In the genomic region with DNA sequence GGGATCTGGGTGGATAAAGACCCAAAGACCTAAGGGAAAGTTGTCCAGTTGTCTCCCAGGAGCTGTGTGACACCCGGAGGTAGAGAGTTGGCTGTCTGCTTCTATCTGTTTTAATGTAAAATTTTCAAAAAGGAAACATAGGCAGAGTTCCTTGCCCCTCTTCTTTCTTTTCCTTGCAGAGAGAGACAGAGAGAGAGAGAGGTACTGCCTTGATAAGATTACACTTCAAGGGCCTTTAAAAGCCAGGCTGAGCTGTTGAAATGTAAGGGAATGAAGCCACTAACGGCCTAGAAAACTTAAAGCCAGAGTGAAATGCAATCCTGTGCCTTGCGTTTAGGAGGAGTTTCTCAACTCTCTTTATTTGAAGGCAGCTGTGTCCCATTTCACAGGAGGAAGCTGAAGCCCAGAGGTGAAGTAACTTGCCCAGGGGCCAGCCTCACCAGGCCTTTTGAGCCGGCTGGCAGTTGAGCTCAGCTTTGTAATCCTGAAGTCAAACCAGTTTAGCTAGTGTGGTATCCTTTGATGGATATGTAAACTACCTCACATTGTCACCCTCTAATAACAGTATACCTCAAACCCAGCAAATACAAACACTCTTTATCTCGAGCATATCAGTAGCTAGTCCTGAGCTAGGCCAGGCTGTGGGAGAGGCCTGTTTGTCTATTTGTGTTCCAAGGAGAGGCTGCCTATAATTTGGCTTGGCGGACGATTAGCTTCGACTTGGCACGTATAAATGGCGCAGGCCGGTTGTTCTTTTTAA, we compare ENCODE assay signal across 9 mouse cellular contexts. TPM values are rescaled to one million over a fixed set of nuclear protein-coding genes. Genes with fewer than 3 reads are reported as not detected.
A peak's percentile ranks its signal among the peaks of the same experiment; 100 is the strongest.
DNase-seq lines count a peak whose midpoint lies in the region; ATAC-seq and TF ChIP-seq lines count a peak whose summit lies in the region.
"Had no signal": no experiment of that assay in that cellular context is flagged by ENCODE, and none has a peak within 500 bp of the region (broad histone marks: within the 10 kb centered on the region; RNA-seq: fewer than 3 reads in every experiment).

No protein-coding gene starts in this region.

- no peak for TF ChIP-seq CTCF in heart, adult 2 months (IDR thresholded peaks at IDR 0.05)

- peaks cover 82% of the 10 kb centered on the region for H3K4me1 ChIP-seq in heart, embryonic 10.5 days
- H3K4me1 ChIP-seq in heart, adult 2 months (ENCODE audit: control insufficient read depth, insufficient read depth, low read length), result peaks cover 6% of the 10 kb centered on the region
- peaks cover 66% of the 10 kb centered on the region for H3K4me1 ChIP-seq in forebrain, embryonic 14.5 days (ENCODE audit: control insufficient read depth, insufficient read depth, low read length)
- H3K4me1 ChIP-seq in liver, embryonic 13.5 days (replicated peaks), result peaks cover 99% of the 10 kb centered on the region

- peak overlapping the region; percentile 91 for H3K4me2 ChIP-seq in forebrain, embryonic 14.5 days (ENCODE audit: low read length)
- 0 out of 2 replicates have a peak overlapping the region, but pooled peaks have one; percentile 8 for H3K4me2 ChIP-seq in liver, embryonic 13.5 days

- no peak for TF ChIP-seq EP300 in heart, adult 2 months (IDR thresholded peaks at IDR 0.05; ENCODE audit: insufficient read depth, low read depth, low read length)

- H3K9me3 ChIP-seq in heart, embryonic 10.5 days, result no peaks in the 10 kb centered on the region
- no peaks in the 10 kb centered on the region for H3K9me3 ChIP-seq in forebrain, embryonic 14.5 days (replicated peaks; ENCODE audit: control insufficient read depth, low read length)
- no peaks in the 10 kb centered on the region for H3K9me3 ChIP-seq in liver, embryonic 13.5 days (replicated peaks)

- TF ChIP-seq POLR2A in heart, adult 2 months (IDR thresholded peaks at IDR 0.05; ENCODE audit: insufficient read depth, low read depth, low read length), result no peak

- no peaks in the 10 kb centered on the region for H3K79me2 ChIP-seq in heart, adult 2 months (replicated peaks; ENCODE audit: control insufficient read depth, insufficient read depth, low read length)

- no peak overlapping the region for H3K27ac ChIP-seq in heart, embryonic 10.5 days
- H3K27ac ChIP-seq in heart, adult 2 months, result no peak overlapping the region
- no peak overlapping the region for H3K27ac ChIP-seq in forebrain, embryonic 14.5 days (ENCODE audit: low read depth, low read length)
- H3K27ac ChIP-seq in liver, embryonic 13.5 days, result no peak overlapping the region

- peaks cover 28% of the 10 kb centered on the region for H3K27me3 ChIP-seq in heart, embryonic 10.5 days (ENCODE audit: insufficient read depth, poor library complexity, severe bottlenecking)
- H3K27me3 ChIP-seq in heart, adult 2 months (ENCODE audit: control insufficient read depth, insufficient read depth, low read length), result peaks cover 2% of the 10 kb centered on the region; the same call in 1 of the 2 replicates
- no peaks in the 10 kb centered on the region for H3K27me3 ChIP-seq in forebrain, embryonic 14.5 days (replicated peaks; ENCODE audit: control insufficient read depth, insufficient read depth, low read length)
- H3K27me3 ChIP-seq in liver, embryonic 13.5 days, result peaks cover 48% of the 10 kb centered on the region

- intact Hi-C loops in heart, adult 2 months (cut with DNase I), result loop anchor here (2.0 kb wide), 1 partner anchor 29 kb away; no protein-coding TSS in a partner anchor

- no peak for DNase-seq in heart, embryonic 10.5 days (ENCODE audit: low spot score)
- no peak for DNase-seq in heart, adult 2 months
- peak; percentile 69 for DNase-seq in 416B (ENCODE audit: low read depth)
- DNase-seq in forebrain, embryonic 14.5 days (ENCODE audit: low spot score), result peak; percentile 63
- no peak for DNase-seq in liver, embryonic 13.5 days
- no peak for DNase-seq in right cerebral cortex, postnatal 4 days
- DNase-seq in layer of hippocampus, postnatal 14 days (ENCODE audit: low spot score in 2 of 2), result no peak
- DNase-seq: right cerebral cortex, adult 18-20 months had no signal

- 47% methylated on average over 11 of the region's 11 CpGs for WGBS in heart, embryonic 10.5 days
- 76% methylated on average over 11 of the region's 11 CpGs for WGBS in heart, adult 2 months
- whole genome bisulfite sequencing in forebrain, embryonic 14.5 days, result 17% methylated on average over 11 of the region's 11 CpGs
- WGBS in liver, embryonic 13.5 days (ENCODE audit: insufficient replicate concordance), result 47% methylated on average over 11 of the region's 11 CpGs

- H3K4me3 ChIP-seq in heart, embryonic 10.5 days, result peak overlapping the region; percentile 29
- no peak overlapping the region for H3K4me3 ChIP-seq in heart, adult 2 months
- peak overlapping the region; percentile 97 for H3K4me3 ChIP-seq in forebrain, embryonic 14.5 days (ENCODE audit: low read depth, low read length)
- no peak overlapping the region for H3K4me3 ChIP-seq in liver, embryonic 13.5 days (replicated peaks)

- peaks cover 9% of the 10 kb centered on the region; the same call in 1 of the 2 replicates for H3K36me3 ChIP-seq in heart, embryonic 10.5 days
- no peaks in the 10 kb centered on the region; the same call in 1 of the 2 replicates for H3K36me3 ChIP-seq in heart, adult 2 months (ENCODE audit: control insufficient read depth, insufficient read depth, low read length)
- H3K36me3 ChIP-seq in forebrain, embryonic 14.5 days (ENCODE audit: control insufficient read depth, insufficient read depth, low read length), result peaks cover 30% of the 10 kb centered on the region; the same call in 1 of the 2 replicates
- H3K36me3 ChIP-seq in liver, embryonic 13.5 days, result 0 out of 2 replicates have a peak, but pooled peaks cover 10% of the 10 kb centered on the region

- ATAC-seq in forebrain, embryonic 14.5 days, result no peak
- no peak for ATAC-seq in liver, embryonic 13.5 days (ENCODE audit: low read depth)
- no peak for ATAC-seq in erythroid progenitor cell, adult 5-6 weeks (replicated peaks; ENCODE audit: low FRiP score, poor library complexity, severe bottlenecking)

- H3K9ac ChIP-seq in heart, adult 2 months (ENCODE audit: low read depth, low read length), result no peak overlapping the region
- peak overlapping the region; percentile 100 for H3K9ac ChIP-seq in forebrain, embryonic 14.5 days (ENCODE audit: low read length)
- no peak overlapping the region for H3K9ac ChIP-seq in liver, embryonic 13.5 days

RNA-seq across cellular contexts. Expression of a gene that starts 3.8 kb away (rescaled TPM):
- polyA plus RNA-seq in heart, embryonic 10.5 days (2016; fragmentation: Nextera tagmentation; extraction: Ambion mirVana), result 15.6 and 25.4 TPM in 2 replicates
- 10 to 100 TPM; 16.5 to 16.8 TPM for total RNA-seq in heart, adult 2 months (2021)
- polyA plus RNA-seq in heart, adult 2 months (2012; rRNA removed), result 15.7 and 16.6 TPM in 2 replicates
- 28.1 and 30.1 TPM in 2 replicates for polyA plus RNA-seq in forebrain, embryonic 14.5 days (2014; fragmentation: Nextera tagmentation; extraction: Ambion mirVana)
- 3.7 and 3.8 TPM in 2 replicates for polyA plus RNA-seq in liver, embryonic 13.5 days (2015; fragmentation: Nextera tagmentation; extraction: Ambion mirVana)
- 9.7 and 20.5 TPM in 2 replicates for total RNA-seq in erythroid progenitor cell, adult 5-6 weeks (2015; ENCODE audit: low replicate concordance)
- total RNA-seq in erythroid progenitor cell, adult 5-6 weeks (2017; ENCODE audit: low replicate concordance), result 14.6 and 23.9 TPM in 2 replicates
- total RNA-seq in layer of hippocampus, postnatal 14 days (2021), result 10 to 100 TPM; 73.5 to 77.2 TPM

Comparison
In these comparisons a context has a peak if more than half of its experiments do, and no peak if none do; other contexts are left out.
1. H3K4me3 ChIP-seq: peak in heart, embryonic 10.5 days (single experiment) and forebrain, embryonic 14.5 days (single experiment); none in heart, adult 2 months (single experiment) and liver, embryonic 13.5 days (single experiment).
2. DNase-seq: peak in 416B (single experiment) and forebrain, embryonic 14.5 days (single experiment); none in heart, embryonic 10.5 days (single experiment), heart, adult 2 months (0 of 2), liver, embryonic 13.5 days (single experiment), right cerebral cortex, postnatal 4 days (single experiment) and layer of hippocampus, postnatal 14 days (0 of 2).